Mouse (Mus musculus): ENCODE data around the gene Ccdc28b.

DNA sequence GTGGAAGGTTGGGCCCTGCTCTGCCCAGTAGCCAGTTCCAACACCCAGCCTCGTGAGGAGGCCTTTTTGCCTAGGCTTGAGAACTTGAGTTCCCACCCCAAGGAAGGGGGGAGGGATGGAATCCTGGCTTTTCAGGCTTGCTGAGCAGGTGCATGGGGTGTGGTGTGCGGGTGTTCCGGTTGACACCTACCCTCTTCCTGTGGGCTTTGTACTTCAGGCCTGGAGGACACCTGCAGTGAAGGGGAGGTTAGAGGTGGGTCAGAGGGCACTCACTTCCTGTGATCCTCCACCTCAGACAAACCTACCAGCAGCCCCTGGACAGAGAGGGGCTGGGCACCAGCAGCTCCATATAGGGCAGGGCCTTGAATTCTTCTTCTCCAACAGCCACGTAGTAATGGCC is 13.7 kb downstream of the Ccdc28b start:
- TF ChIP-seq POLR2A (IDR thresholded peaks at IDR 0.05; ENCODE audit: low read depth, low read length) (no peak), CTCF (IDR thresholded peaks at IDR 0.05; ENCODE audit: borderline replicate concordance, insufficient read depth, low read length) (no peak)
